Mouse (Mus musculus): ENCODE results near the gene Wipf3. TPM values are rescaled to one million over a fixed set of nuclear protein-coding genes. Genes with fewer than 3 reads are reported as not detected.

Wipf3 gene
- polyA plus RNA-seq, 1 experiment from 2014 or later: 0.32 TPM

- peak; percentile 27 for DNase-seq (ENCODE audit: low spot score)
- no peak overlapping the region for H3K4me3 ChIP-seq (ENCODE audit: low read depth, low read length)
- H3K9ac ChIP-seq (ENCODE audit: low read length): no peak overlapping the region
- no peak for ATAC-seq (ENCODE audit: low FRiP score, low TSS enrichment)
- H3K27ac ChIP-seq (replicated peaks): no peak overlapping the region
- no peaks in the 10 kb centered on the region for H3K4me1 ChIP-seq (replicated peaks; ENCODE audit: control insufficient read depth, insufficient read depth)
- TF ChIP-seq CTCF (IDR thresholded peaks at IDR 0.05; ENCODE audit: low read depth) (no peak), EP300 (optimal IDR thresholded peaks at IDR 0.05) (no peak)
- WGBS: 41% methylated on average over 8 of the region's 8 CpGs
- H3K9me3 ChIP-seq (ENCODE audit: control insufficient read depth, low read length): no peaks in the 10 kb centered on the region
- no peaks in the 10 kb centered on the region; the same call in 1 of the 2 replicates for H3K27me3 ChIP-seq (ENCODE audit: control insufficient read depth, insufficient read depth, low read length)
- H3K4me2 ChIP-seq (replicated peaks; ENCODE audit: low read depth): no peak overlapping the region
- H3K36me3 ChIP-seq (ENCODE audit: control insufficient read depth, insufficient read depth, low read length): no peaks in the 10 kb centered on the region
These were observed 4.2 kb upstream of the Wipf3 start for GRCm38 (mm10) chr6:54425230-54425629.

- H3K9me3 ChIP-seq (ENCODE audit: control insufficient read depth, low read length): no peaks in the 10 kb centered on the region
- DNase-seq (ENCODE audit: low spot score): peak; percentile 22
- no peaks in the 10 kb centered on the region for H3K4me1 ChIP-seq (replicated peaks; ENCODE audit: control insufficient read depth, insufficient read depth)
- WGBS: 6% methylated on average over 14 of the region's 14 CpGs
- no peaks in the 10 kb centered on the region for H3K36me3 ChIP-seq (ENCODE audit: control insufficient read depth, insufficient read depth, low read length)
- no peak for TF ChIP-seq EP300 (optimal IDR thresholded peaks at IDR 0.05)
- no peak for TF ChIP-seq CTCF (IDR thresholded peaks at IDR 0.05; ENCODE audit: low read depth)
- H3K27ac ChIP-seq (replicated peaks): no peak overlapping the region
- H3K4me2 ChIP-seq (replicated peaks; ENCODE audit: low read depth): peak overlapping the region; percentile 86
- H3K4me3 ChIP-seq (ENCODE audit: low read depth, low read length): peak overlapping the region; percentile 45
- no peaks in the 10 kb centered on the region; the same call in 1 of the 2 replicates for H3K27me3 ChIP-seq (ENCODE audit: control insufficient read depth, insufficient read depth, low read length)
- no peak for ATAC-seq (ENCODE audit: low FRiP score, low TSS enrichment)
- H3K9ac ChIP-seq (ENCODE audit: low read length): peak overlapping the region; percentile 51; the same call in 1 of the 2 replicates
These were observed 455 bp upstream of the Wipf3 start for GRCm38 (mm10) chr6:54428850-54429446.

DNA sequence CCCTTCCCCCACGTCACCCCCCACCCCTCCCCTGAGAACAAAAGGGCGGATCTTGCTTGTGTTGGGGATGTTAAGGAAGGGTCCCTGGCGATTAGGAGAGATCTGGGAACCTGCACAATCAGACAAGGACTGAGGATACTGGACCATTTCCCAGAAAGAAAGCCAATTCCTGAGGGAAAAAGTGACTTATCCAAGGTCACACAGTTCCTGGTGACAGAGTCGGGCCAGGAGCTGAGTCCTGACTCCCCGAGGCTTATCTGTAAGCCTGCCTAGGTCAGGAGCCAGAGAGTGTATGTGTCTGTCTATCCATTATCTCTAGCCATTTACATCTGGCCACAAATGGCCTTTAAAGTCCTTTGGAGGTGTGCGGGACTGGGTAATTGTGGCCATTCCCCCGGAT lies 818 bp downstream of the Wipf3 start:
- H3K4me1 ChIP-seq (replicated peaks; ENCODE audit: control insufficient read depth, insufficient read depth): no peaks in the 10 kb centered on the region
- peak overlapping the region; percentile 45 for H3K4me3 ChIP-seq (ENCODE audit: low read depth, low read length)
- no peaks in the 10 kb centered on the region for H3K9me3 ChIP-seq (ENCODE audit: control insufficient read depth, low read length)
- H3K36me3 ChIP-seq (ENCODE audit: control insufficient read depth, insufficient read depth, low read length): no peaks in the 10 kb centered on the region
- H3K27ac ChIP-seq (replicated peaks): no peak overlapping the region
- DNase-seq (ENCODE audit: low spot score) (no peak), ATAC-seq (ENCODE audit: low FRiP score, low TSS enrichment) (no peak)
- TF ChIP-seq EP300 (optimal IDR thresholded peaks at IDR 0.05): no peak
- TF ChIP-seq CTCF (IDR thresholded peaks at IDR 0.05; ENCODE audit: low read depth): no peak
- peak overlapping the region; percentile 51 for H3K9ac ChIP-seq (ENCODE audit: low read length)
- 43% methylated on average over 7 of the region's 7 CpGs for WGBS
- H3K27me3 ChIP-seq (ENCODE audit: control insufficient read depth, insufficient read depth, low read length): no peaks in the 10 kb centered on the region; the same call in 1 of the 2 replicates
- H3K4me2 ChIP-seq (replicated peaks; ENCODE audit: low read depth): peak overlapping the region; percentile 86

GRCm38 (mm10) chr6:54431761-54432160 lies 2.4 kb downstream of the Wipf3 start:
- Histone ChIP-seq H3K27me3 (ENCODE audit: control insufficient read depth, insufficient read depth, low read length) (no peaks in the 10 kb centered on the region; the same call in 1 of the 2 replicates), H3K4me3 (ENCODE audit: low read depth, low read length) (no peak overlapping the region), H3K4me2 (replicated peaks; ENCODE audit: low read depth) (no peak overlapping the region), H3K36me3 (ENCODE audit: control insufficient read depth, insufficient read depth, low read length) (no peaks in the 10 kb centered on the region), H3K4me1 (replicated peaks; ENCODE audit: control insufficient read depth, insufficient read depth) (no peaks in the 10 kb centered on the region), H3K9ac (ENCODE audit: low read length) (no peak overlapping the region), H3K27ac (replicated peaks) (no peak overlapping the region), H3K9me3 (ENCODE audit: control insufficient read depth, low read length) (no peaks in the 10 kb centered on the region)
- 62% methylated on average over 10 of the region's 10 CpGs for WGBS
- no peak for TF ChIP-seq CTCF (IDR thresholded peaks at IDR 0.05; ENCODE audit: low read depth)
- no peak for TF ChIP-seq EP300 (optimal IDR thresholded peaks at IDR 0.05)
- ATAC-seq (ENCODE audit: low FRiP score, low TSS enrichment) (no peak), DNase-seq (ENCODE audit: low spot score) (no peak)

DNA sequence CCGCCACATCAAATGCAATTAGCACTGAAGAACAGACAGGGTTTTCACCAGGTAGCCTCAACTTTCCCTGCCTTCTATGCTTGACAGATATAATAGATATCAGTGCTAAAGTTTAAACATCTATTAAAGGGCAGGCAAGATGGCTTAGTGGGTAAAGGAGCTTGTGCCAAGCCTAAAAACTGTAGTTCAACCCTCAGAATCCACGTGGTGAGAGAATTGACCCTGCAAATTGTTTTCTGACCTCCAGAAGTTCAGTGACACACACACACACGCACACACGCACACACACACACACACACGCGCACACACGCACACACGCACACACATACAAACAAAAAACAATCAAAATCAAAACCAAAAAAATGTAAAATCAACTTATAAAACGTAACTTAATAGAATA lies 2.8 kb downstream of the Wipf3 start:
- H3K36me3 ChIP-seq (ENCODE audit: control insufficient read depth, insufficient read depth, low read length): no peaks in the 10 kb centered on the region
- no peak overlapping the region for H3K27ac ChIP-seq (replicated peaks)
- H3K4me3 ChIP-seq (ENCODE audit: low read depth, low read length): no peak overlapping the region
- TF ChIP-seq EP300 (optimal IDR thresholded peaks at IDR 0.05) (no peak), CTCF (IDR thresholded peaks at IDR 0.05; ENCODE audit: low read depth) (no peak)
- no peak overlapping the region for H3K4me2 ChIP-seq (replicated peaks; ENCODE audit: low read depth)
- no peak for DNase-seq (ENCODE audit: low spot score)
- ATAC-seq (ENCODE audit: low FRiP score, low TSS enrichment): no peak
- 88% methylated on average over 9 of the region's 9 CpGs for WGBS
- H3K27me3 ChIP-seq (ENCODE audit: control insufficient read depth, insufficient read depth, low read length): no peaks in the 10 kb centered on the region; the same call in 1 of the 2 replicates
- no peak overlapping the region for H3K9ac ChIP-seq (ENCODE audit: low read length)
- H3K4me1 ChIP-seq (replicated peaks; ENCODE audit: control insufficient read depth, insufficient read depth): no peaks in the 10 kb centered on the region
- H3K9me3 ChIP-seq (ENCODE audit: control insufficient read depth, low read length): no peaks in the 10 kb centered on the region

DNA sequence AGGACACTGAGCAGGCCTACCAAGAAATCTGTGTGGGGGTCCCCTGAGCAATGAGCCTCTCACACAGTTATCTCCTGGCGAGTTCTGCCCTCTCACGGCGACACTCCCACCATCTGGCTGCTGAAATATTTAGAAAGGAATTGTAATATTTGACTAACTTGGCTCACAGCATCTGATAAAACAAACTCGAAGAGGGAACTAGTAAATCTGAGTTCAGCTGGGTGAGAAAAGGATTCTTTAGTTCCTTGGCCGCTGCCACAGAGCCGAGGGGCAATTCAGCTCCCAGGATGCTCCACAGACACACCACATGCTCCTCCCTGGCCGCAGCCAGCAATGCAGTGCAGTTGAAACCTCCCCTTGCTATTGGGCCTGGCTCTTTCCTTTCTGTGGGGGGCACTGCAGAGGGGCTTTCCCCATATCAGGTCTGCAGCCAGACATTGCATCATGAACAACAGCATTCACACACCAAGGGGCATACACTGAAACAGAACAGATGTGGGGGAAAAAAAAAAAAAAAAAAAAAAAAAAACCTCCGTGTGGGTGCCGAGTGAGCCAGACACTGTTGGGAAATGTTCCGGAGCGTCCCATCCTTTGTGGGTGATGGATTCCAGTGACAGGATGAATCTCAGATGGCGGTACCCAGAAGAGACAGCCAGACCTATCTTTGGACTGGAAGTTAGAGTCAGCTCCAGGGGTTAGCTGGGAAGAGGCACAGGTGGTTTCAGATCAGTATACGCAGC lies 3.6 kb downstream of the Wipf3 start:
- Histone ChIP-seq H3K27me3 (ENCODE audit: control insufficient read depth, insufficient read depth, low read length) (no peaks in the 10 kb centered on the region; the same call in 1 of the 2 replicates), H3K4me2 (replicated peaks; ENCODE audit: low read depth) (no peak overlapping the region), H3K4me3 (ENCODE audit: low read depth, low read length) (no peak overlapping the region), H3K36me3 (ENCODE audit: control insufficient read depth, insufficient read depth, low read length) (no peaks in the 10 kb centered on the region), H3K27ac (replicated peaks) (no peak overlapping the region), H3K9me3 (ENCODE audit: control insufficient read depth, low read length) (no peaks in the 10 kb centered on the region), H3K9ac (ENCODE audit: low read length) (no peak overlapping the region), H3K4me1 (replicated peaks; ENCODE audit: control insufficient read depth, insufficient read depth) (no peaks in the 10 kb centered on the region)
- no peak for TF ChIP-seq EP300 (optimal IDR thresholded peaks at IDR 0.05)
- no peak for TF ChIP-seq CTCF (IDR thresholded peaks at IDR 0.05; ENCODE audit: low read depth)
- ATAC-seq (ENCODE audit: low FRiP score, low TSS enrichment) (no peak), DNase-seq (ENCODE audit: low spot score) (no peak)
- WGBS: 53% methylated on average over 13 of the region's 13 CpGs
